Mouse (Mus musculus) urinary bladder, postnatal 36 days (tissue): ENCODE measurements at regions not wholly inside any gene's neighbourhood (a gene's known extent, or its start where the extent isn't known, plus 50 kb on each side); places are given as distances from the start of the nearest gene placed in this dataset.
A peak's percentile ranks its signal among the peaks of the same experiment; 100 is the strongest.

Experiments used
- DNase-seq, 2 experiments: peaks; one replicate each; pipeline ENCODE4 v3.0.0; 2022; ENCODE audit warnings: low spot score in 2 of 2, mixed read lengths in 1 of 2

GRCm38 (mm10) chr8:92066435-92066834, 264.6 kb upstream of the Irx3 start:
- no peak for DNase-seq

- DNase-seq: no peak
Observed at GRCm38 (mm10) chr8:92065554-92066239, 263.8 kb upstream of the Irx3 start.

GRCm38 (mm10) chr8:92064971-92065370, 263.1 kb upstream of the Irx3 start:
- no peak for DNase-seq

DNA sequence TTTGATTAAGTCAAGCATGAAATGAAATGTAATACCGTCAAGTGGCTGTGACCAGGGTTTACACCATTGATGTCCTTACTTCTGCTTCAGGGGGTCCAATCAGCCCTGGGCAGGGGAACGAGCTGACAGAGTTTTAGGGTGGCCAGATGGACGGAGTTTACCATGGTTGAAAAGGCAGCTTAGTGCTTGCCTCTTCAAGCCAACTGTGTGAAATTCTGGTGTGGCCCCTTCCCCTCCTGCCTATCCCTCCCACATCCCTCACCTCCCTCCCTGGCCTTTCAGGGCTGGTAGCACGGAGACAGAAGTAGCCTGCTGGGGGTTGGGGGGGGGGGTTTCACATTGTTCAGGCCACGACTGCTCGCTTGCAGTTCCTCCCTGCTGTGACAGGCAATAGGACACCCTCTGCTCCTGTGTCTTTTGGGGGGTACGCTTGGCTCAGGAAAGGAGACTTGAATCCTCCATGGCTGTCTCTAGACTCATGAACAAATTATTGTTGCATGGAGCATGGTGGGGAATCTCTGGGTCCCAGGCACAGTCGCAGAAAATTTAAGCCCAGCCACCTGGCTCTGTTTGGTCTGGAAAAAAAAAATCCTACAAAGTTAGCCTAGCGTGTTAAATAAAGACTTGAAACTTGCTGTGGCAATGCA, 262.4 kb upstream of the Irx3 start:
- no peak for DNase-seq

DNA sequence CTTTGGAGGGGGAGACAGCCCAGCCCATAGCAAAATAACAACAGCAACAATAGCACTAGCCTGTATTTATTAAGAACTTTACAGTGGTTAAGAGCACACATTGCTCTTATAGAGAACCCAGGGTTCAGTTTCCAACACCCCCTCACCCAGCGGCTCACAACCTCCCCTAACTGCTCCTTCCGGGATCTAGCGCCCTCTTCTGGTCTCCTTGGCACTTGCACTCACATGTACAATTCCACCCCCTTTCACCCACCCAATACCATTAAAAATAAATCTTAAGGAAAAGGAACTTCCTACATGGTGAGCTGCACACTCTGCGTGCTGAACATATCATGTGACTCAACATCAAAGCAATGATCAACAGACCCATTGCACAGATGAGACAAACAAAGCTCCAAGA, 261.5 kb upstream of the Irx3 start:
- DNase-seq: no peak

- DNase-seq: no peak
Observed at GRCm38 (mm10) chr8:92059471-92059870, 257.6 kb upstream of the Irx3 start.

- no peak for DNase-seq
Observed at GRCm38 (mm10) chr8:92058953-92059352, 257.1 kb upstream of the Irx3 start.

DNA sequence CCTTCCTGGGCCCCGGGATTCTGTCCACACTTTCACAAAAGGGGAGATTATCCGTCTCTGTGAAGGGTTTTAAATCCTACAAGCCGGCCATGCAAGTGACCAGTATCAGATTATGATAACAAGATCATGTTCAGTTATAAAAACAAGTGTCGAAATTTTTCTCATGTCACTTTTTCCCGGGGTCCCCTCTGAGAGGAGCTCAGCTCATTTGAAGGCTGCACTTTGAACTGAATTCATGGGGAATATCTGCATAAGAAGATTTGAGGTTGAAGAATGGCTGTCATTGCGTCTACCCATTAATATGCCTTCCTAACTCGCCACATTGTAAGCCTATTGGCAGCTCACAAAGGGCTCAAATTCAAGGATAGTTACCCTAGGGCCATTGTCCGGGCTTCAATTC, 256.0 kb upstream of the Irx3 start:
- DNase-seq: no peak

DNA sequence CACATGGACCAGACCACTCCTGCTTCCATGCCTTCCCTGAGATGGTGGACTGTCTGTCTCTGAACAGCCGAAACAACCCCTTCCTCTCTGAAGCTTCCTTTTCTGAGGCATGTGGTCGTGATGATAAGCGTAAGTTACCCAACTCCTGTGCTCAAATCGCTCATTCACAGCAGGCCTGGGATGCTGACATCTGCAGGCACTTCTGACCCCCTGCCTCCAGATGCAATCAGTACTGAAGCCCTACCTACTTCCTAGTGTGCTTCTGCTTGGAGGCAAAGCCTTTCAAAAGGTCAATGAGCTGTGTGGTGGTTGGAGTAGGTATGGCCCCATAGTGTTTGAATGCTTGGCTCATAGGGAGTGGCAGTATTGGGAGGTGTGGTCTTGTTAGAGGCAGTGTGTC, 253.7 kb upstream of the Irx3 start:
- no peak for DNase-seq

- DNase-seq: no peak
Observed at GRCm38 (mm10) chr8:92044695-92045094, 242.8 kb upstream of the Irx3 start.

DNA sequence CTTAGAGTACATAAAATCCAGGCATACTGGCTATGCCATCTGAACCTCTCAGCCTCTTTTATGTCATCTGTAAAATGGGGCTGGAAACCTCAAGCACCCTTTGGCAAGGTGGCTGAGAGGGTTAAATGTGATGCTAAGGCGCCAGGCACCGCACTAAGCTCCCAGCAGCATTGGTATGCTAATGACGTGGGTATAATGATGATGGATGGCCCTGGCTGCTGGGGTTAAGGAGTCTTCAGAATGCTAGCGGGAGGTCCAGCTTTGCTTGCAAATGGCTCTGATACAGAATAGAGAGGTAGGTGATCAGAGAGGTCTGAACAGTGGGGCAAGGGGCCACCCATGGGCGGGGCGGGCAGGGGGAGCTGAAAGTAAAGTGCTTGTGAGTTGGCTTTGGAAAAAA, 241.1 kb upstream of the Irx3 start:
- DNase-seq: no peak

GRCm38 (mm10) chr8:92029954-92030353, 228.1 kb upstream of the Irx3 start:
- DNase-seq: no peak

DNA sequence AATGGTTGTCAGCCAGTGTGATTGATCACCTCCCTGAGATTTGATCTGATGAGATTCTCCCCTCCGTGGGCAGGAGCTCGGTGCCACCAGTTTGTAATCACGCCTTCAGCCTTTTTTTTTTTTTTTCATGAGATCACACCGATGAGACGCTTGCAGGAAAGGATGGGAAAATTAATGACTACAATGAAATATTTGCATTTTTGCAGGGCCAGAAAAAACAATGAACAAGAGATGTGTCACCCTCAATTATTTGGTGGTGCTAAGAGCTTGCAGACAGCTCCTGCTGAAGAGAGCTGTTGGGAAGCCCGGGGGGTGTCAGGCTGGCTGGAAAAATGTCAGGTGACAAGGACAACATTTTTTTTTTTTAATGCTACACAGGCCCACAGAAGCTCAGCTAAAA, 227.6 kb upstream of the Irx3 start:
- no peak for DNase-seq

DNA sequence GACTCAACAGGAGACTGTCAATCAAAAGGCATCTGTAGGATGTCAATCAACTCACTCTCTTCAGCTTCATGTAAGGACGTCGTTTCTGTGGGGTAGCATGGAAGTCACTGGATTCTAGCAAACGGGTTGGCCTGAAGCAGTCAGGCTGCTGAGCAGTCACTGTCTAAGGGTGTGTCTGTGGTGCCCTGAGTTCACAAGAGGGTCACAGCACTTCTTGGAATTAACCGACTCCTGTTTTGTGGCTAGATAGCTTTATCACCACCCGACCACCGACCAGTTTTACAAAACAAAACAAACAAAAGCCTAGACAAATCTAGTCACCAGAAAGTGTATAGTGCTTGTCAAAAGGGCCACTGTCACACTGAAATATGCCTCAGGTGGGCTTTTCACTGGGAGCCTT, 226.4 kb upstream of the Irx3 start:
- DNase-seq: no peak

DNA sequence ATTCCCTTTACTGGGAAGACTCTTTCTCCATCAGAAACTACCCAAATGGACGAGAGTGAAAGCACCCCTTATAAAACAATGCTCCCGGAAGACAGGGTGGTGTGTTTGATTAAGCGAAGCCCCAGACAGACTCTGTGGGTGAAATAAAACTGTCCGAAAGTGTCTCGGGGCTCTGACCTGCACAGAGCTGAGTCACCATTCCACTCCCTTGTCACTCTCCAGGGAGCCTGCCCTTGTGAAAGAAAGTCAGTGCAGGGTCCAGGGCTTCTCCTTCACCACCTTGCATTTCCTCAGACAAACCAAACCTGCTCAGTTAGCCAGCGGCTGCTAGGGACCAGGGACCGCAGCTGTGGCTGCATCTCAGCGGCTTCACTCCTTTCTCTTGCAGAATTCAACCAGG, 222.3 kb upstream of the Irx3 start:
- no peak for DNase-seq

GRCm38 (mm10) chr8:92021521-92021920, 219.7 kb upstream of the Irx3 start:
- no peak for DNase-seq

DNA sequence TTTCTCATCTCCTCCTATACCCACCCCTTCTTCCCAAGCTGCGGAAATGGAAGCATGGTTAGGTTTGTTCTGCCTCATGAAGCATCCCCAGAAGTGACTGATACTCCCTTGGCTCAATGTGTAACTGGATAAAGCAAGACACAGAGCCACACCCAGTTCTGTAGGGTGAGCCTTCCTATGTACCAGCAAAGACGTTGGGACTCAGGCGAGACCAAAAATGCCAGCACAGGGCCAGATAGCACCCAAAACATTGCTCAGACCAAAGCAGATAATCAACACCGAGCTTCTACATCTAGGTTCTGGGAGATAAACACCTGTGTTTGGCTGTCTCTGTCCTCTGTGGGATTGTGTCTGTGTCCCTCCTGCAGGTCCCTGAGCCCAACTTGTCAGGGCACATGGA, 212.8 kb upstream of the Irx3 start:
- no peak for DNase-seq

DNA sequence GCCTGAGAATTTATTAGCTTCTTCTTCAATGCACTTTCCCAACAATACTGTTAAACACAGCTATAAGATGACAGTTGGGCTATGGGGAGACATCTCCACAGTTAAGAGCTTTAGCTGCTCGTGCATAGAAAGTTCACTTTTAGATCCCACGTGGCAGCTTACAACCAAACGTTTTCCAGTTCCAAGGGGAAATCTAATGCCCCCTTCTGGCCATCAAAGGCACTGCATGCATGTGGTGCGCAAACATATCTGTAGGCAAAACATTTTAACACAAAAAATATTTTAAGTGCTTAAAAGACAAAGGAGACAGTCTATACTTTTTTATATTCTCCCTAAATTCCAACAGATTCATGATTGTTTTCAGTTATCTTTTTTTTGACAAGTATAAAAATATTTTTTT, 211.3 kb upstream of the Irx3 start:
- DNase-seq: no peak

GRCm38 (mm10) chr8:92010412-92010811, 208.5 kb upstream of the Irx3 start:
- no peak for DNase-seq

- peak in 1 of 2 experiments; percentile 3 for DNase-seq
Observed at GRCm38 (mm10) chr8:92008616-92009610, 207.0 kb upstream of the Irx3 start.

- no peak for DNase-seq
Observed at GRCm38 (mm10) chr8:92005091-92005490, 203.2 kb upstream of the Irx3 start.

DNA sequence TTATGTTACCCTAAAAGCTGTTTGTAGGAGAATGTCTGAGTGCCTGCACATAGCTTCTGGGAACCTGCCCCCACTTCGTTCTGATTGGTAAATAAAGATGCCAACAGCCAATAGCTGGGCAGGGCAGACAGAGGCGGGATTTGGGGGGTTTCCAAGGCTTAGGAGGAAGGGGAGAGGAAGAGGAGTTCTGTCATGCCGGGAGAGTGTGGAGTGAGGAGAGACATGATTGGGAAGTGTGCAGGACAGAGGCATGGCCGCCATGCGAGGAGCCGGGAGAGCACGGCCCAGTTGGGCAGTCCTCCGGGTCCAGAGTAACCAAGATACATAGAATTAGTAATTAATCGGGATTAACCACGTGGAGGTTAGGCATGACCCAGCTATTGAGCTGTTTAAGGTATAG, 202.7 kb upstream of the Irx3 start:
- no peak for DNase-seq

GRCm38 (mm10) chr8:92000368-92000767, 198.5 kb upstream of the Irx3 start:
- no peak for DNase-seq
